In genomic region chr10:71138852-71139197, GRCm38 (mm10) we compare ENCODE assay signal across 13 mouse cellular contexts. TPM values are rescaled to one million over a fixed set of nuclear protein-coding genes. Genes with fewer than 3 reads are reported as not detected.
"Had no signal": no experiment of that assay in that cellular context is flagged by ENCODE, and none has a peak within 500 bp of the region (broad histone marks: within the 10 kb centered on the region; RNA-seq: fewer than 3 reads in every experiment).

No protein-coding gene starts in this region.

- ATAC-seq: liver, postnatal 0 days; midbrain, embryonic 13.5 days had no signal

- H3K9ac ChIP-seq: liver, embryonic 13.5 days; liver, postnatal 0 days; lung, embryonic 15.5 days; midbrain, embryonic 13.5 days had no signal

- H3K9me3 ChIP-seq: liver, embryonic 13.5 days; lung, embryonic 15.5 days had no signal

- DNase-seq: layer of hippocampus, postnatal 36 days; liver; liver, embryonic 13.5 days; liver, postnatal 0 days; lung, postnatal 14 days; right cerebral cortex, adult 18-20 months; right cerebral cortex, postnatal 25 days; thymus, postnatal 4 days had no signal

- H3K4me2 ChIP-seq: liver, embryonic 13.5 days; lung, embryonic 15.5 days; midbrain, embryonic 13.5 days had no signal

- H3K27me3 ChIP-seq: liver, embryonic 13.5 days; lung, embryonic 15.5 days; megakaryocyte, embryonic 14.5 days; midbrain, embryonic 13.5 days had no signal

- H3K4me3 ChIP-seq: liver, embryonic 13.5 days; lung, embryonic 15.5 days; megakaryocyte, embryonic 14.5 days; midbrain, embryonic 13.5 days had no signal

- H3K36me3 ChIP-seq: liver, embryonic 13.5 days; lung, embryonic 15.5 days; midbrain, embryonic 13.5 days had no signal

- H3K4me1 ChIP-seq: liver, embryonic 13.5 days; megakaryocyte, embryonic 14.5 days; midbrain, embryonic 13.5 days had no signal

- H3K27ac ChIP-seq: liver, embryonic 13.5 days; lung, embryonic 15.5 days; macrophage; midbrain, embryonic 13.5 days; stomach, postnatal 0 days had no signal

RNA-seq across cellular contexts. Expression of gene Bicc1, which starts 20.7 kb away (rescaled TPM):
- polyA plus RNA-seq: macrophage had no signal
